Mouse (Mus musculus) forebrain, embryonic 15.5 days (tissue): ENCODE data around the gene Acsbg2. TPM values are rescaled to one million over a fixed set of nuclear protein-coding genes. Genes with fewer than 3 reads are reported as not detected.

ENCODE experiments used
- ATAC-seq: fragments of 200-750 bp; cut with Nextera tagmentation; replicated peaks from 2 replicates; pipeline ENCODE4 v1.8.0; 2017; ENCODE audit warnings: mild to moderate bottlenecking, moderate TSS enrichment, moderate library complexity
- H3K27ac ChIP-seq: fragments of 300-500 bp; sonication (generic); replicated peaks from 2 replicates; pipeline ENCODE4 v1.5.1; 2015; ENCODE audit warnings: mild to moderate bottlenecking, inconsistent platforms
- H3K27me3 ChIP-seq: fragments of 300-500 bp; sonication (generic); 2 replicates; pipeline ENCODE4 v1.6.1; 2015; ENCODE audit warnings: inconsistent platforms
- H3K36me3 ChIP-seq: fragments of 300-500 bp; sonication (generic); 2 replicates; pipeline ENCODE4 v1.6.1; 2015; ENCODE audit warnings: mild to moderate bottlenecking, inconsistent platforms
- H3K4me1 ChIP-seq: fragments of 300-500 bp; sonication (generic); 2 replicates; pipeline ENCODE4 v1.6.1; 2015; ENCODE audit warnings: inconsistent platforms
- H3K4me2 ChIP-seq: fragments of 300-500 bp; sonication (generic); replicated peaks from 2 replicates; pipeline ENCODE4 v1.6.1; 2015; ENCODE audit warnings: mild to moderate bottlenecking, inconsistent platforms
- H3K4me3 ChIP-seq: fragments of 300-500 bp; sonication (generic); 2 replicates; pipeline ENCODE4 v1.5.1; 2015; ENCODE audit warnings: mild to moderate bottlenecking, inconsistent platforms
- H3K9ac ChIP-seq: fragments of 300-500 bp; sonication (generic); replicated peaks from 2 replicates; pipeline ENCODE4 v1.6.1; 2015; ENCODE audit warnings: mild to moderate bottlenecking, inconsistent platforms
- H3K9me3 ChIP-seq: fragments of 300-500 bp; sonication (generic); 2 replicates; pipeline ENCODE4 v1.6.1; 2016; ENCODE audit warnings: inconsistent platforms
- WGBS: fragments of 180-500 bp; shearing (Covaris S2); methylation state at CpG from one replicate; pipeline ENCODE4 v1.1.7; 2015; ENCODE audit warnings: mixed read lengths; 5-methylcytosine and 5-hydroxymethylcytosine counted together
- polyA plus RNA-seq: library from polyadenylated mRNA; unstranded; fragments of >200 nt; fragmentation: Nextera tagmentation; extraction: Ambion mirVana; gene quantifications from 2 replicates; pipeline ENCODE4 v1.2.1, GENCODE M21; 2015

Acsbg2 gene
- polyA plus RNA-seq, 1 experiment from 2014 or later, result not detected

DNA sequence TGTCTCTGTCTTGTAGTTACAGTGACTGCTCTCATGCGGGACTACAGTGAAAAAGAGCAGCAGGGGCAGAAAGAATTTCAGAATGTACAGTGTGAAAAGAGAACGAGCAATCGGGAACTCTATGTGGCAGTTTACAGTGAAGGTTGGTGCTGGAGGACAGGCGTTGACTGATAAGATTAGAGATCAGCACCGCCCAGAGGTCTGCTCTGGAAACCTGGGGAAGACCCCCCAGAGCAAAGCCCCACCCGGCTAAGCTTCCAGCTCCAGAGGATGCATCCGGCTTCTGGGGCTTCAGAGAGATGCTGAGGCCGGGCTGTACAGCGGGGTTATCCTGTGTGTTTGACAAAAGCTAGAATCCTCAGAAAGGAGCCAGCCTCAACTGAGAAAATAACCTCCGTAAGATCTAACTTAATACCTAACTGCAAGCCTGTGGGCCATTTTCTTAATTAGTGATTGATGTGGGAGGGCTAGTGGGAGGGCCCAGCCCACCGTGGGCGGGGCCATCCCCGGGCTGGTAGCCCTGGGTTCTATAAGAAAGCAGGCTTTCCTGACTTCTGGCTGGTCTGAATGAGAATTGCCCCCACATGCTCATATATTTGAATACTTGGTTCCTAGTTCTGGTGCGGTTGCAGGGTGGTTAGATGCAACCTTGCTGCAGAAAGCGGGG lies 3.8 kb downstream of the Acsbg2 start:
- no peaks in the 10 kb centered on the region for H3K36me3 ChIP-seq
- no peak overlapping the region for H3K4me3 ChIP-seq
- no peak for ATAC-seq
- H3K27ac ChIP-seq, result no peak overlapping the region
- H3K4me1 ChIP-seq, result no peaks in the 10 kb centered on the region
- 74% methylated on average over 15 of the region's 15 CpGs for WGBS
- no peak overlapping the region for H3K4me2 ChIP-seq
- no peaks in the 10 kb centered on the region for H3K9me3 ChIP-seq
- no peak overlapping the region for H3K9ac ChIP-seq
- no peaks in the 10 kb centered on the region for H3K27me3 ChIP-seq

DNA sequence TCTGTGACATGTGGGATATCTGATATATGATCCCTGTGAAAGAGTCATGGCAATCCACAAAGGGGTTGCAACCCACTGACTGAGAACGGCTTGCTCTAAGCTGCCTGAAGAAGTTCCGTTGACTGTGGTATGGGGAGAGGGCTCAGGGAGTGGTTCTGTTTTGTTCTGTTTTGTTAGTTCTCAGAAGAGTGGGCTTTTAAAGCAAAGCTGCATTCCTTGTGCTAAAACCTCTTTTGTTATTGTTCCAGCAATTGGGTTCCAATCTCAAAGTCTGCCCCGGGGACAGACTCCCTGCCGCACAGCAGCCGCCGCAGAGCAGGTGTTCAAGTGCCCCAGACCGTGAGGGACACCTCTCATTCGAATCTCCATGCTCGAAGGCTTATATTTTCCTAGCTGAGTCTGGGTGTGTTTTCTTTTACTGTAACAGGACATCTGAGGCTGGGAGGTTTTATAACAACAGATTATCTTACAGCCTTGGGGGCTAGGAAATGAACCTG lies 4.7 kb downstream of the Acsbg2 start:
- 44% methylated on average over 9 of the region's 9 CpGs for WGBS
- ATAC-seq, result no peak
- no peaks in the 10 kb centered on the region for H3K36me3 ChIP-seq

GRCm38 (mm10) chr17:56866071-56866470 lies 8.2 kb downstream of the Acsbg2 start:
- H3K27ac ChIP-seq, result no peak overlapping the region
- H3K4me1 ChIP-seq, result no peaks in the 10 kb centered on the region
- WGBS, result 79% methylated on average over 7 of the region's 7 CpGs
- no peak overlapping the region for H3K4me2 ChIP-seq
- no peaks in the 10 kb centered on the region for H3K27me3 ChIP-seq
- H3K9ac ChIP-seq, result no peak overlapping the region
- H3K9me3 ChIP-seq, result no peaks in the 10 kb centered on the region
- no peak overlapping the region for H3K4me3 ChIP-seq
- H3K36me3 ChIP-seq, result no peaks in the 10 kb centered on the region
- no peak for ATAC-seq

More for the DNA sequence above, 4.7 kb downstream of the Acsbg2 start:
- no peak overlapping the region for H3K4me2 ChIP-seq
- H3K4me1 ChIP-seq, result no peaks in the 10 kb centered on the region
- no peak overlapping the region for H3K27ac ChIP-seq
- H3K9ac ChIP-seq, result no peak overlapping the region
- no peak overlapping the region for H3K4me3 ChIP-seq
- H3K27me3 ChIP-seq, result no peaks in the 10 kb centered on the region
- H3K9me3 ChIP-seq, result no peaks in the 10 kb centered on the region

- 72% methylated on average over 3 of the region's 3 CpGs for WGBS
- Histone ChIP-seq H3K4me2 (no peak overlapping the region), H3K4me3 (no peak overlapping the region), H3K27me3 (no peaks in the 10 kb centered on the region), H3K4me1 (peaks cover 3% of the 10 kb centered on the region; the same call in 1 of the 2 replicates), H3K9ac (no peak overlapping the region), H3K27ac (no peak overlapping the region), H3K36me3 (no peaks in the 10 kb centered on the region), H3K9me3 (no peaks in the 10 kb centered on the region)
- no peak for ATAC-seq
Measured at GRCm38 (mm10) chr17:56861197-56861596, 13.1 kb downstream of the Acsbg2 start.

DNA sequence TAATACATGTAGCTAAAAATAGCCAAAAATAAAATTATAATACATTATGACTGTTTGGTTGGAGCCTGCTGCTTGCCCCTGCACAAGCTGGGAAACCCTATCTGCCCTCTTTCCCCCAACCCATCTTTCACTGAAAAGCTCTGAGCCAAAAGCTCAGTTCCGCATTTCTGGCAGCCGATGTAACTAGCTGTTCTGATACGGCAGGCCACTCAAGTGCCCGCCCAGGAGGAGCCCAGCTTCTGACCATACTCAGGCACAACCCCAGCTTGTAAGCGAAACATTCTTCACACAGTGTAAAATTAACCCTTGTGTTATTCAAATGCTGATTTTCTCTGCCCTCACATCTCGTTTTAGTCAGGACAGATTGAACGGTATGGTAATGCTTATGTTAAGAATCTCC lies 15.3 kb downstream of the Acsbg2 start:
- no peak for ATAC-seq
- no peak overlapping the region for H3K4me3 ChIP-seq
- no peak overlapping the region for H3K9ac ChIP-seq
- no peaks in the 10 kb centered on the region for H3K36me3 ChIP-seq
- no peak overlapping the region for H3K27ac ChIP-seq
- 39% methylated on average over 7 of the region's 7 CpGs for WGBS
- H3K4me1 ChIP-seq, result peaks cover 3% of the 10 kb centered on the region; the same call in 1 of the 2 replicates
- no peaks in the 10 kb centered on the region for H3K27me3 ChIP-seq
- no peaks in the 10 kb centered on the region for H3K9me3 ChIP-seq
- H3K4me2 ChIP-seq, result no peak overlapping the region

- Histone ChIP-seq H3K9me3 (no peaks in the 10 kb centered on the region), H3K27me3 (no peaks in the 10 kb centered on the region), H3K4me2 (no peak overlapping the region), H3K27ac (no peak overlapping the region), H3K4me3 (no peak overlapping the region), H3K36me3 (no peaks in the 10 kb centered on the region), H3K9ac (no peak overlapping the region), H3K4me1 (peaks cover 3% of the 10 kb centered on the region; the same call in 1 of the 2 replicates)
- WGBS, result 49% methylated on average over 4 of the region's 4 CpGs
- ATAC-seq, result no peak; the same call in 1 of the 2 replicates
Measured at GRCm38 (mm10) chr17:56858216-56858615, 16.0 kb downstream of the Acsbg2 start.

DNA sequence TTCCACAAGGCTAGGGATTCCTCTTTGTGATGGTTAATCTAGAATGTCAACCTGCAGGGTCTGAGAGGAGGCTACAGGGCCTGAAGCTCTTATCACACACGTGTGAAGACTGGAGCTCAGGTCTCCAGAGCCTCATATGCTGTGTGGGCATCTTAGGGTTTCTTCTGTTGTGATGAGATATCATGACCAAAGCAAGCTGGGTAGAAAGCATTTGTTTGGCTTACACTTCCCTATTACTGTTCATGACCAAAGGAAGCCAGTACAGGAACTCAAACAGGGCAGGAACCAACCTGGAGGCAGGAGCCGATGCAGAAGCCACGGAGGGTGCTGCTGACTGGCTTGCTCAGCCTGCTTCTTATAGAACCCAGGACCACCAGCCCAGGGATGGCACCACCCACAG lies 18.8 kb downstream of the Acsbg2 start:
- Histone ChIP-seq H3K27ac (no peak overlapping the region), H3K4me2 (no peak overlapping the region), H3K4me1 (peaks cover 3% of the 10 kb centered on the region; the same call in 1 of the 2 replicates), H3K27me3 (no peaks in the 10 kb centered on the region), H3K9ac (no peak overlapping the region), H3K9me3 (no peaks in the 10 kb centered on the region), H3K36me3 (no peaks in the 10 kb centered on the region), H3K4me3 (no peak overlapping the region)
- ATAC-seq, result no peak
- 75% methylated on average over 3 of the region's 3 CpGs for WGBS

DNA sequence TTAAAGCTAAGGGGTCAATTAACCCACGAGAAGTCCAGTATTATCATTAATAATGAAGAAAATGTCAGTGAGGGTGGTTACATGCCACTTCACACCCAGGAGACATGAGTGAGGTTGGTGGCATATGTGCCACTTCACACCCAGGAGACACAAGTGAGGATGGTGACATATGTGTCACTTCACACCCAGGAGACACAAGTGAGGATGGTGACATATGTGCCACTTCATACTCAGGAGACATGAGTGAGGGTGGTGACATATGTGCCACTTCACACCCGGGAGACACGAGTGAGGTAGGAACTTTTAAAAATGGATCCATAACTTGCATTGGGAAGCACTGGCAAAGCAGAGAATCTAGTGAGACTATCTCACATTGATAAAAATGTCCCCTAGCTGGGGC lies 23.1 kb downstream of the Acsbg2 start:
- WGBS, result 53% methylated on average over 3 of the region's 3 CpGs
- H3K9ac ChIP-seq, result no peak overlapping the region
- no peaks in the 10 kb centered on the region for H3K4me1 ChIP-seq
- H3K27ac ChIP-seq, result no peak overlapping the region
- ATAC-seq, result no peak
- H3K9me3 ChIP-seq, result no peaks in the 10 kb centered on the region
- no peaks in the 10 kb centered on the region for H3K27me3 ChIP-seq
- no peak overlapping the region for H3K4me2 ChIP-seq
- no peak overlapping the region for H3K4me3 ChIP-seq
- no peaks in the 10 kb centered on the region for H3K36me3 ChIP-seq

- Histone ChIP-seq H3K36me3 (no peaks in the 10 kb centered on the region), H3K9me3 (no peaks in the 10 kb centered on the region), H3K27me3 (no peaks in the 10 kb centered on the region), H3K4me3 (no peak overlapping the region), H3K4me2 (no peak overlapping the region), H3K9ac (no peak overlapping the region), H3K27ac (no peak overlapping the region), H3K4me1 (no peaks in the 10 kb centered on the region)
- no peak for ATAC-seq
- 85% methylated on average over 13 of the region's 13 CpGs for WGBS
Measured at GRCm38 (mm10) chr17:56849710-56850109, 24.5 kb downstream of the Acsbg2 start.

- H3K4me1 ChIP-seq, result no peaks in the 10 kb centered on the region
Measured at GRCm38 (mm10) chr17:56848785-56849184, 25.5 kb downstream of the Acsbg2 start.

GRCm38 (mm10) chr17:56843678-56844077 lies 30.6 kb downstream of the Acsbg2 start:
- WGBS, result 81% methylated on average over 5 of the region's 5 CpGs
- Histone ChIP-seq H3K4me2 (no peak overlapping the region), H3K27ac (no peak overlapping the region), H3K4me1 (no peaks in the 10 kb centered on the region), H3K9ac (no peak overlapping the region), H3K4me3 (no peak overlapping the region), H3K9me3 (no peaks in the 10 kb centered on the region), H3K27me3 (no peaks in the 10 kb centered on the region), H3K36me3 (no peaks in the 10 kb centered on the region)
- ATAC-seq, result no peak

More at GRCm38 (mm10) chr17:56848785-56849184, 25.5 kb downstream of the Acsbg2 start:
- no peak overlapping the region for H3K9ac ChIP-seq
- H3K27ac ChIP-seq, result no peak overlapping the region
- 85% methylated on average over 5 of the region's 5 CpGs for WGBS
- no peak for ATAC-seq
- H3K27me3 ChIP-seq, result no peaks in the 10 kb centered on the region
- no peak overlapping the region for H3K4me3 ChIP-seq
- no peak overlapping the region for H3K4me2 ChIP-seq
- no peaks in the 10 kb centered on the region for H3K36me3 ChIP-seq
- no peaks in the 10 kb centered on the region for H3K9me3 ChIP-seq

DNA sequence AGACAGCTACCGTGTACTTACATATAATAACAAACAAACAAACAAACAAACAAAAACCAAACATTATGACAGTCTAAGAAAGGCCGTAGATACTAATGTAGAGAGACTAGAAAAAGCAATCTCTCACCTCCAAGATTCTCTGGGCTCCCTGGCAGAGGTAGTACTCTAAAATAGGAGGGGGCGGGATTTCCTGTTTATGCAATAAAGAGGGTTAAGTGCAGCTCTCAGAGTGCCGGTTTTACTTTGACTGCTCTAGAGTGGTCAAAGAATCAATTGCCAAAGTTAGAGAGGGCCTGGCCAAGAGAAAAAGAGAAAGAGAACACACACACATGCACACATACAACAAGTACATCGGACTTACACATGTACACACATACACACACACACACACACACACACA lies 32.1 kb downstream of the Acsbg2 start:
- no peak for ATAC-seq
- H3K27me3 ChIP-seq, result no peaks in the 10 kb centered on the region
- no peak overlapping the region for H3K4me2 ChIP-seq
- no peaks in the 10 kb centered on the region for H3K4me1 ChIP-seq
- WGBS, result 84% methylated on average over 5 of the region's 5 CpGs
- no peaks in the 10 kb centered on the region for H3K36me3 ChIP-seq
- H3K27ac ChIP-seq, result no peak overlapping the region
- H3K4me3 ChIP-seq, result no peak overlapping the region
- no peak overlapping the region for H3K9ac ChIP-seq
- no peaks in the 10 kb centered on the region for H3K9me3 ChIP-seq

GRCm38 (mm10) chr17:56840524-56840923 lies 33.7 kb downstream of the Acsbg2 start:
- H3K4me3 ChIP-seq, result no peak overlapping the region
- no peak overlapping the region for H3K9ac ChIP-seq
- no peak for ATAC-seq
- WGBS, result 80% methylated on average over 7 of the region's 7 CpGs
- no peaks in the 10 kb centered on the region for H3K4me1 ChIP-seq
- no peak overlapping the region for H3K4me2 ChIP-seq
- H3K27ac ChIP-seq, result no peak overlapping the region
- H3K27me3 ChIP-seq, result no peaks in the 10 kb centered on the region
- no peaks in the 10 kb centered on the region for H3K9me3 ChIP-seq
- H3K36me3 ChIP-seq, result no peaks in the 10 kb centered on the region
